Mouse (Mus musculus) spleen, adult 18-20 months (tissue): ENCODE measurements around the gene Ulk1.

Experiments
- DNase-seq, 2 experiments: peaks; one replicate each; pipeline ENCODE4 v3.0.0; 2022; ENCODE audit warnings: mixed read lengths in 2 of 2

Gene Ulk1

DNA sequence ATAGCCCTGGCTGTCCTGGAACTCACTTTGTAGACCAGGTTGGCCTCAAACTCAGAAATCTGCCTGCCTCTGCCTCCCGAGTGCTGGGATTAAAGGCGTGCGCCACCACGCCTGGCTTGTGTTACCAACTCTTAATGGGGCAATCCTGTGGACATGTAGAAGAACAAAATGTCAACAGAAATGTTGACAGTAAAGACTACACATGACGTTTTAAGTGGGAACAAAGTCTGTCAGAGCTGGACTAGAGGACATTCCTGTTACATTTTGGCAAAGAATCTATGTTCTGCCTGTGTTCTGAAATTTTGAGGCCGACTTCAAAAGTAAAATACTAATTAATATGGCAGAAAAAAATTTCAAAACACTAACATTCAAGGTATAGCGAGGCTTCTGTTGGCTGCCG is 46.0 kb downstream of the Ulk1 start:
- no peak for DNase-seq

DNA sequence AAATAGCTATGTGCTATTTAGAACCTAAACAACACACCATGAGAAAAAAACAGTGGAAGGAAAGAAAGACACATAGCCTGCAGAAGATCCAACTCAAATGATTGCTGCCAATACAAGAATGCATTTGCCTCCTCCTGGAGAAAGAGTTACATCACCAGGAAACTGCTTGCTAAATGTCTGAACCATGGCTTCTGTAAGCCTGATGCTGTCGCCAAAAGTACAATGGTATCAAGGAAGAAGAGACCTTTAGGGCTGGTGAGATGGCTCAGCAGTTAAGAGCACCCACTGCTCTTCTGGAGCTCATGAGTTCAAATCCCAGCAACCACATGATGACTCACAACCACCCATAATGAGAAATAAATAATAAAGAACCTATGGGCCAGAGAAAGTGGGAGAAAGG is 64.9 kb downstream of the Ulk1 start:
- DNase-seq, result no peak

GRCm38 (mm10) chr5:110739496-110740275 is 70.2 kb downstream of the Ulk1 start:
- no peak for DNase-seq

- no peak for DNase-seq
These were observed 74.3 kb downstream of the Ulk1 start for GRCm38 (mm10) chr5:110735606-110736005.
